Mouse (Mus musculus) olfactory bulb, adult 2 months (tissue): ENCODE results near the gene Dera.

Experiments used
- CTCF ChIP-seq: fragments of 200-500 bp; IDR thresholded peaks from 2 replicates; pipeline ENCODE4 v1.5.1; 2012; ENCODE audit warnings: low read depth, mild to moderate bottlenecking, low read length, moderate library complexity; ENCODE audit not compliant: insufficient read depth
- POLR2A ChIP-seq: fragments of 200-500 bp; IDR thresholded peaks from 2 replicates; pipeline ENCODE4 v1.6.1; 2012; ENCODE audit warnings: mild to moderate bottlenecking, low read depth, low read length, moderate library complexity; ENCODE audit not compliant: insufficient read depth

DNA sequence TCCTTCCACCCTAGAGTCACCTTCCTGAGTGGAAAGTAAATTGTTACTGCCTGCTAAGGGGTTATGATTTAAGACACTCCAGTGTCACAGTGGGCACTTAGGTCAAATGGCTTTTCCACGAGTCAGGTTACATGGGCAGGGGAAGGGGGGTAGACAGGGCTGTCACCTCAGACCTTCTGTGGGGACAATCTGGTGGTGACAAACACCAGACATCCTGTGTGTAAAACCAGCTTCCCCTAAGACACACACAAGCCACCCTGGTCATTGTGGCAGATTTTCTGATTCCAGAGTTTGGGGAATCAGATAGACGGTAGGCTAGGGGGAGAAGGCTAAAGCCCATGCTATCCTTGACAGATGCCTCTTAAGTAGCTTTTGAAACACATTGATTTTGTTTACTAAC lies 41.1 kb downstream of the Dera start:
- TF ChIP-seq CTCF (no peak), POLR2A (no peak)
